Mouse (Mus musculus) liver, adult 2 months (tissue): ENCODE results near the gene Endov.

Experiments used
- CTCF ChIP-seq: fragments of 200-500 bp; IDR thresholded peaks from 2 replicates; pipeline ENCODE4 v1.5.1; 2011; ENCODE audit warnings: low read depth, low read length, control low read depth
- POLR2A ChIP-seq: fragments of 200-500 bp; IDR thresholded peaks from 2 replicates; pipeline ENCODE4 v1.6.1; 2011; ENCODE audit warnings: low read length, control low read depth; ENCODE audit not compliant: insufficient read depth; ENCODE audit errors: extremely low read depth

DNA sequence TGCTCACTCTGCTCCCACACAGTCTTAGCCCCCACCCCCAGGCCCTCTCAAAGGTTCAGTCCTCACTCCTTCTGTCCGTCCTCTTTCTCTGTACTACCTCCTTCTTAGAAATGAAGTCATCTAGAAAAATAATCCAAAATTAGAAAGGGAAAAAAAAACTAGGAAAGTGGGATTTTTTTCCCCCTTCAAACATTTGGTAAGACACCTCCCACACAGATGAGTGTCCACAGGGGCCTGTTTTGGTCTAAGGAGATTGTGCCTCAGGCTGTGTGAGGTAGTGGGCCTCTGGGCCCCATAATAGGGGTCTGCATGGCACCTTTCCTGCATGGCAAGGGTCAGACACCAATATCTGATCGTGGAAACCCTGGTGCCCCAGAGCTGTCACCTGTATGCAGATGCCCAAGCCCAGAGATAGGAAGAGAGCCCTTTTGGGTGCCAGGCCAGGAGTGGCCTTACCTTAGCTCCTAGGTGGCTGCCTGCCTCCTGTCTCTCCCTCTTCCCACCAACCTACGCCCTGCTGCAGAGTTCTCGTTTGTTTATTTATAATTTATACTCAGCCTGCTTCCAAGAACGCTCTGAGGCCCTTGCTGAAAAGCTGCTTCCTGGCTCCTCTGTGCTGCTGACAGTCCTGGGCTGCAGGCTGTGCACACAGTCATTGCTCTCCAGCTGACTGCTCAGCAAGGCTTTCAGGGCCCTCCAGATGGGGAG is 29.0 kb downstream of the Endov start:
- TF ChIP-seq CTCF (no peak), POLR2A (no peak)
